Mouse (Mus musculus) hindbrain, embryonic 16.5 days (tissue): Measurements from ENCODE around the gene Nle1. TPM values are rescaled to one million over a fixed set of nuclear protein-coding genes. Genes with fewer than 3 reads are reported as not detected.

Source experiments
- ATAC-seq: fragments of 200-750 bp; cut with Nextera tagmentation; 2 replicates; pipeline ENCODE4 v1.8.0; 2017; ENCODE audit warnings: moderate TSS enrichment, moderate library complexity
- H3K27ac ChIP-seq: fragments of 300-500 bp; sonication (generic); 2 replicates; pipeline ENCODE4 v1.5.1; 2014; ENCODE audit warnings: low read depth, mild to moderate bottlenecking, control low read depth, low read length, moderate library complexity
- H3K27me3 ChIP-seq: fragments of 300-500 bp; sonication (generic); replicated peaks from 2 replicates; pipeline ENCODE4 v1.6.1; 2014; ENCODE audit warnings: low read length; ENCODE audit not compliant: control insufficient read depth, insufficient read depth
- H3K36me3 ChIP-seq: fragments of 300-500 bp; sonication (generic); 2 replicates; pipeline ENCODE4 v1.6.1; 2014; ENCODE audit warnings: mild to moderate bottlenecking, low read length, moderate library complexity, mixed read lengths; ENCODE audit not compliant: control insufficient read depth, insufficient read depth
- H3K4me1 ChIP-seq: fragments of 300-500 bp; sonication (generic); 2 replicates; pipeline ENCODE4 v1.6.1; 2014; ENCODE audit warnings: low read depth, low read length; ENCODE audit not compliant: control insufficient read depth, insufficient read depth
- H3K4me2 ChIP-seq: fragments of 300-500 bp; sonication (generic); 2 replicates; pipeline ENCODE4 v1.6.1; 2014; ENCODE audit warnings: mild to moderate bottlenecking, low read length, control low read depth, moderate library complexity
- H3K4me3 ChIP-seq: fragments of 300-500 bp; sonication (generic); 2 replicates; pipeline ENCODE4 v1.5.1; 2014; ENCODE audit warnings: mild to moderate bottlenecking, low read length, control low read depth, moderate library complexity
- H3K9ac ChIP-seq: fragments of 300-500 bp; sonication (generic); 2 replicates; pipeline ENCODE4 v1.6.1; 2014; ENCODE audit warnings: low read depth, mild to moderate bottlenecking, control low read depth, low read length, moderate library complexity
- H3K9me3 ChIP-seq: fragments of 300-500 bp; sonication (generic); 2 replicates; pipeline ENCODE4 v1.6.1; 2014; ENCODE audit warnings: mild to moderate bottlenecking, low read length, moderate library complexity; ENCODE audit not compliant: control insufficient read depth
- WGBS: fragments of 180-500 bp; shearing (Covaris S2); extraction: QIAGEN DNeasy Blood & Tissue Kit; methylation state at CpG from one replicate; pipeline ENCODE4 v1.1.7; 2014; 5-methylcytosine and 5-hydroxymethylcytosine counted together
- polyA plus RNA-seq: library from polyadenylated mRNA; unstranded; fragments of >200 nt; fragmentation: Nextera tagmentation; extraction: Ambion mirVana; gene quantifications from 2 replicates; pipeline ENCODE4 v1.2.1, GENCODE M21; 2015

Gene Nle1
- polyA plus RNA-seq, 1 experiment from 2014 or later = 30.3 TPM

- WGBS = 72% methylated on average over 4 of the region's 4 CpGs
- no peak for ATAC-seq
- no peaks in the 10 kb centered on the region for H3K27me3 ChIP-seq
Measured at GRCm38 (mm10) chr11:82921691-82922090, 13.5 kb upstream of the Nle1 start.

GRCm38 (mm10) chr11:82920768-82921167 is 12.6 kb upstream of the Nle1 start:
- H3K4me1 ChIP-seq = no peaks in the 10 kb centered on the region
- H3K9ac ChIP-seq = no peak overlapping the region
- no peaks in the 10 kb centered on the region for H3K9me3 ChIP-seq
- H3K27me3 ChIP-seq = no peaks in the 10 kb centered on the region
- H3K36me3 ChIP-seq = no peaks in the 10 kb centered on the region
- H3K4me3 ChIP-seq = no peak overlapping the region
- no peak overlapping the region for H3K27ac ChIP-seq
- WGBS = 63% methylated on average over 10 of the region's 10 CpGs
- no peak overlapping the region for H3K4me2 ChIP-seq
- ATAC-seq = no peak

More at GRCm38 (mm10) chr11:82921691-82922090, 13.5 kb upstream of the Nle1 start:
- Histone ChIP-seq H3K4me1 (no peaks in the 10 kb centered on the region), H3K36me3 (no peaks in the 10 kb centered on the region), H3K4me3 (no peak overlapping the region), H3K4me2 (no peak overlapping the region), H3K9me3 (no peaks in the 10 kb centered on the region), H3K27ac (no peak overlapping the region), H3K9ac (no peak overlapping the region)

- no peaks in the 10 kb centered on the region for H3K36me3 ChIP-seq
- no peaks in the 10 kb centered on the region for H3K4me1 ChIP-seq
- peaks cover 6% of the 10 kb centered on the region for H3K27me3 ChIP-seq
- ATAC-seq = peak; percentile 70
- peak overlapping the region; percentile 54; the same call in 1 of the 2 replicates for H3K9ac ChIP-seq
- H3K4me2 ChIP-seq = peak overlapping the region; percentile 56
- no peaks in the 10 kb centered on the region for H3K9me3 ChIP-seq
- WGBS = 8% methylated on average over 16 of the region's 16 CpGs
- no peak overlapping the region for H3K27ac ChIP-seq
- H3K4me3 ChIP-seq = peak overlapping the region; percentile 26
Measured at GRCm38 (mm10) chr11:82914711-82915352, 6.6 kb upstream of the Nle1 start.

- Histone ChIP-seq H3K27me3 (peaks cover 6% of the 10 kb centered on the region), H3K4me2 (no peak overlapping the region), H3K4me3 (no peak overlapping the region), H3K36me3 (peaks cover 2% of the 10 kb centered on the region), H3K27ac (no peak overlapping the region), H3K9ac (no peak overlapping the region; the same call in 1 of the 2 replicates), H3K4me1 (peaks cover 8% of the 10 kb centered on the region), H3K9me3 (no peaks in the 10 kb centered on the region)
- WGBS = 84% methylated on average over 11 of the region's 11 CpGs
- no peak for ATAC-seq
Measured at GRCm38 (mm10) chr11:82910679-82911389, 2.6 kb upstream of the Nle1 start.

- no peak within 1 kb of the TSS for H3K4me2 ChIP-seq
- H3K27ac ChIP-seq = no peak within 1 kb of the TSS
- no peak within 1 kb of the TSS; the same call in 1 of the 2 replicates for H3K9ac ChIP-seq
- WGBS = 88% methylated on average over 4 of the region's 4 CpGs
- H3K4me3 ChIP-seq = no peak within 1 kb of the TSS
- no peak for ATAC-seq
- H3K9me3 ChIP-seq = no peaks in the 10 kb centered on the region
- peaks cover 8% of the 10 kb centered on the region for H3K4me1 ChIP-seq
- H3K27me3 ChIP-seq = peaks cover 6% of the 10 kb centered on the region
- peaks cover 7% of the 10 kb centered on the region for H3K36me3 ChIP-seq
Measured at GRCm38 (mm10) chr11:82910250-82910649, 2.0 kb upstream of the Nle1 start, which contains the start of gene Unc45b. Unc45b (plus strand) TSS chr11:82910550.

- H3K9me3 ChIP-seq = no peaks in the 10 kb centered on the region
- no peak for ATAC-seq
- peak overlapping the region; percentile 40 for H3K4me2 ChIP-seq
- peaks cover 17% of the 10 kb centered on the region for H3K36me3 ChIP-seq
- no peak overlapping the region for H3K9ac ChIP-seq
- H3K4me1 ChIP-seq = peaks cover 8% of the 10 kb centered on the region
- no peak overlapping the region for H3K27ac ChIP-seq
- H3K27me3 ChIP-seq = peaks cover 3% of the 10 kb centered on the region
- WGBS = 77% methylated on average over 3 of the region's 10 CpGs
- H3K4me3 ChIP-seq = peak overlapping the region; percentile 67; the same call in 1 of the 2 replicates
Measured at GRCm38 (mm10) chr11:82908608-82908989, 388 bp upstream of the Nle1 start.

- no peak for ATAC-seq
- Histone ChIP-seq H3K9ac (no peak overlapping the region), H3K4me3 (no peak overlapping the region), H3K9me3 (no peaks in the 10 kb centered on the region), H3K4me1 (peaks cover 8% of the 10 kb centered on the region), H3K27me3 (peaks cover 2% of the 10 kb centered on the region), H3K27ac (no peak overlapping the region), H3K4me2 (no peak overlapping the region), H3K36me3 (peaks cover 30% of the 10 kb centered on the region)
- 95% methylated on average over 5 of the region's 5 CpGs for WGBS
Measured at GRCm38 (mm10) chr11:82905816-82906215, 2.4 kb downstream of the Nle1 start.

GRCm38 (mm10) chr11:82904952-82905351 is 3.3 kb downstream of the Nle1 start:
- H3K27me3 ChIP-seq = no peaks in the 10 kb centered on the region
- no peak overlapping the region for H3K4me2 ChIP-seq
- WGBS = 68% methylated on average over 8 of the region's 8 CpGs
- H3K27ac ChIP-seq = no peak overlapping the region
- H3K9ac ChIP-seq = no peak overlapping the region
- no peaks in the 10 kb centered on the region for H3K9me3 ChIP-seq
- peaks cover 8% of the 10 kb centered on the region for H3K4me1 ChIP-seq
- H3K36me3 ChIP-seq = peaks cover 38% of the 10 kb centered on the region
- no peak overlapping the region for H3K4me3 ChIP-seq
- no peak for ATAC-seq

DNA sequence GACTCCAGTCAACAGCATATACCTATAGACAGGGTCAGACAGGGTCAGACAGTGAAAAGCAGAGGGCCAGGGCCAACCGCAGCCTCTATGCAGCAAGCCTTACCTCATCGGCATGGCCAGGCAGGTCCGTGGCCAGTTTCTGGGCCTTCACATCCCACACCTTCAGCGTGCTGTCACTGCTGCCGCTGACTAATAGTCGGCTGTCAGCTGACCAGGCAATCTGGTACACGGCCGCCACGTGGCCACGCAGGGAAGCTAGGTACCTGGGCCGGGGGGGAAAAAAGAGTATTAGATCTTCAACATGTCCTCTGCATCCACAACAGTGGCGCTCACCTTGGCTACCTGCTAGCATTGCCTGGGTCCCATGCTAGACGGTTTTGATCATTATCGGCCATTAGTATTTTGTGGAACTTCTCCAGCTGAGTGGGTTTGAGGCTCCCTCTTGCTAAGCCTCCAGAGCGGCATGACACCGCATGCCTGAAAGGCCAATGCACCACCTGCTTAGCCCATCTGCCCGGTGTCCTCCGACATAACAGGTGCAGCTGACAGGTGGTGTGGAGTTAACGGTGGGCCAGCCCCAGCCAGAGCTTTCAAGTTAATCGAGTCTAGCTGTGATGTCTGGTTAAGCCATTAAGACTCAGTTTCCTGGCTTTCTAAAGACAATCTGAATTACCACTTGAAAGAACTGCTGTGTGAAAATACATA is 6.5 kb downstream of the Nle1 start:
- Histone ChIP-seq H3K36me3 (peaks cover 45% of the 10 kb centered on the region), H3K9me3 (no peaks in the 10 kb centered on the region), H3K27me3 (no peaks in the 10 kb centered on the region), H3K4me1 (no peaks in the 10 kb centered on the region), H3K9ac (no peak overlapping the region), H3K4me2 (no peak overlapping the region), H3K4me3 (no peak overlapping the region), H3K27ac (no peak overlapping the region)
- no peak; the same call in 1 of the 2 replicates for ATAC-seq
- 88% methylated on average over 20 of the region's 20 CpGs for WGBS
